Mouse (Mus musculus) heart, postnatal 0 days (tissue): ENCODE measurements around the gene Il18.

Experiments
- CTCF ChIP-seq: IDR thresholded peaks from 2 replicates; pipeline ENCODE4 v1.5.1; 2016; ENCODE audit warnings: antibody characterized with exemption, control low read depth, low read depth
- EP300 ChIP-seq: IDR thresholded peaks from 2 replicates; pipeline ENCODE4 v1.6.1; 2016; ENCODE audit warnings: antibody characterized with exemption, low read depth

GRCm38 (mm10) chr9:50594794-50595417, 40.3 kb downstream of the Il18 start:
- TF ChIP-seq EP300 (no peak), CTCF (no peak)
